Mouse (Mus musculus) lung, postnatal 0 days (tissue): ENCODE measurements around the gene Gm5751. TPM values are rescaled to one million over a fixed set of nuclear protein-coding genes. Genes with fewer than 3 reads are reported as not detected.
"Not testable (repeated sequence)": the region's sequence is repeated elsewhere in the genome, so short reads cannot be mapped to it uniquely, and the experiment has no call there.

ENCODE experiments used
- ATAC-seq: fragments of 200-750 bp; cut with Nextera tagmentation; 2 replicates; pipeline ENCODE4 v1.8.0; 2017; ENCODE audit warnings: moderate library complexity
- DNase-seq: peaks from one replicate; pipeline ENCODE4 v3.0.0-alpha.2; 2016; ENCODE audit warnings: low spot score
- H3K27ac ChIP-seq: fragments of 300-500 bp; sonication (generic); 2 replicates; pipeline ENCODE4 v1.5.1; 2014; ENCODE audit warnings: antibody characterized with exemption, mild to moderate bottlenecking, low read length, mixed read lengths
- H3K27me3 ChIP-seq: fragments of 300-500 bp; sonication (generic); replicated peaks from 2 replicates; pipeline ENCODE4 v1.6.1; 2014; ENCODE audit warnings: low read length, mixed read lengths; ENCODE audit not compliant: insufficient read depth
- H3K36me3 ChIP-seq: fragments of 300-500 bp; sonication (generic); 2 replicates; pipeline ENCODE4 v1.6.1; 2014; ENCODE audit warnings: low read length, mixed read lengths; ENCODE audit not compliant: insufficient read depth
- H3K4me1 ChIP-seq: fragments of 300-500 bp; sonication (generic); 2 replicates; pipeline ENCODE4 v1.6.1; 2014; ENCODE audit warnings: antibody characterized with exemption, low read depth, low read length, mixed read lengths; ENCODE audit not compliant: insufficient read depth
- H3K4me2 ChIP-seq: fragments of 300-500 bp; sonication (generic); replicated peaks from 2 replicates; pipeline ENCODE4 v1.6.1; 2014; ENCODE audit warnings: low read depth, mild to moderate bottlenecking, low read length, moderate library complexity, mixed read lengths
- H3K4me3 ChIP-seq: fragments of 300-500 bp; sonication (generic); 2 replicates; pipeline ENCODE4 v1.5.1; 2014; ENCODE audit warnings: low read depth, low read length
- H3K9ac ChIP-seq: fragments of 300-500 bp; sonication (generic); replicated peaks from 2 replicates; pipeline ENCODE4 v1.6.1; 2014; ENCODE audit warnings: low read depth, mild to moderate bottlenecking
- H3K9me3 ChIP-seq: fragments of 300-500 bp; sonication (generic); 2 replicates; pipeline ENCODE4 v1.6.1; 2016; ENCODE audit warnings: low read length, mixed read lengths
- CTCF ChIP-seq: IDR thresholded peaks from 2 replicates; pipeline ENCODE4 v1.5.1; 2016; ENCODE audit warnings: antibody characterized with exemption, mild to moderate bottlenecking
- EP300 ChIP-seq: IDR thresholded peaks from 2 replicates; pipeline ENCODE4 v1.6.1; 2016; ENCODE audit warnings: antibody characterized with exemption, mild to moderate bottlenecking, control low read depth
- WGBS: fragments of 180-500 bp; shearing (Covaris S2); extraction: QIAGEN DNeasy Blood & Tissue Kit; methylation state at CpG from one replicate; pipeline ENCODE4 v1.1.7; 2014; 5-methylcytosine and 5-hydroxymethylcytosine counted together
- polyA plus RNA-seq: library from polyadenylated mRNA; unstranded; fragments of >200 nt; fragmentation: Nextera tagmentation; extraction: Ambion mirVana; gene quantifications from 2 replicates; pipeline ENCODE4 v1.2.1, GENCODE M21; 2015

Gene Gm5751
- polyA plus RNA-seq, result not detected in 2 replicates

DNA sequence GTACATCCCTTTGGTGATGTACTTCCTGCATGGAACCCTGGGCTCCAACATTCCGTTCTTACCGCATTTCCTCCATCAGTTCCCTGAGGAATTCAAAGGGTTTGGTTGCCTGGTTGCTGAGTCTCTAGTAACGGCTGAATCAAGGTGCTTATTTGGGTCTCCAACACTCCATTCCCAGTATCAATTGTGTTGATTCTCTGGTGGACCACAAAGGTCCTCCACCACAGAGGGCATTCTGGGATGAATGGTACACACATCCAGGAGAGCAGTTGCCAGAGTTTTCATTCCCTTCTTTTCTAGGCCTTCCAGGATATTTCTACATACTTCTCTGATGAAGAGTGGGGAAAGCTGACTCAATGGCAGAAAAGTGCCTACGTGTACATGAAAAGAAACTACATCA lies at the start of gene Gm5751:
Gm5751 (plus strand) TSS at position 301 of the 400 bp plus-strand sequence.
- not testable (repeated sequence) for H3K9me3 ChIP-seq, ATAC-seq, H3K4me3 ChIP-seq, DNase-seq, H3K4me2 ChIP-seq, H3K36me3 ChIP-seq, H3K27ac ChIP-seq, H3K27me3 ChIP-seq, H3K9ac ChIP-seq, H3K4me1 ChIP-seq
- WGBS, result 97% methylated on average over 3 of the region's 4 CpGs

GRCm38 (mm10) chrX:8832043-8832442 lies 42.0 kb upstream of the Gm5751 start:
- no peaks in the 10 kb centered on the region for H3K4me1 ChIP-seq
- ATAC-seq (no peak), DNase-seq (no peak)
- H3K27ac ChIP-seq, result no peak overlapping the region
- TF ChIP-seq CTCF, result peak; percentile 68
- TF ChIP-seq EP300, result no peak
- H3K4me3 ChIP-seq, result no peak overlapping the region
- H3K27me3 ChIP-seq, result no peaks in the 10 kb centered on the region
- H3K9me3 ChIP-seq, result no peaks in the 10 kb centered on the region
- no peaks in the 10 kb centered on the region for H3K36me3 ChIP-seq
- no peak overlapping the region for H3K4me2 ChIP-seq
- H3K9ac ChIP-seq, result no peak overlapping the region

- 52% methylated on average over 1 of the region's 1 CpGs for whole genome bisulfite sequencing
These were observed 30.4 kb upstream of the Gm5751 start, which contains the start of gene Gm6592 for GRCm38 (mm10) chrX:8843694-8844093. Gene Gm6592 (plus strand): TSS chrX:8843994.

GRCm38 (mm10) chrX:8852486-8852885 lies 21.6 kb upstream of the Gm5751 start:
- TF ChIP-seq EP300 (no peak), CTCF (no peak)
- Histone ChIP-seq H3K9me3 (no peaks in the 10 kb centered on the region), H3K4me2 (no peak overlapping the region), H3K27ac (no peak overlapping the region), H3K9ac (no peak overlapping the region), H3K4me1 (no peaks in the 10 kb centered on the region), H3K4me3 (no peak overlapping the region), H3K36me3 (no peaks in the 10 kb centered on the region), H3K27me3 (no peaks in the 10 kb centered on the region)
- ATAC-seq (no peak), DNase-seq (no peak)
- WGBS, result 89% methylated on average over 10 of the region's 10 CpGs

More at GRCm38 (mm10) chrX:8843694-8844093, 30.4 kb upstream of the Gm5751 start, which contains the start of gene Gm6592:
- DNase-seq (no peak), ATAC-seq (no peak)
- no peaks in the 10 kb centered on the region for H3K4me1 ChIP-seq
- H3K9me3 ChIP-seq, result no peaks in the 10 kb centered on the region
- no peak for TF ChIP-seq CTCF
- no peak for TF ChIP-seq EP300
- no peak within 1 kb of the TSS for H3K27ac ChIP-seq
- no peak within 1 kb of the TSS for H3K4me2 ChIP-seq
- no peaks in the 10 kb centered on the region for H3K36me3 ChIP-seq
- no peak within 1 kb of the TSS for H3K4me3 ChIP-seq
- H3K9ac ChIP-seq, result no peak within 1 kb of the TSS
- H3K27me3 ChIP-seq, result no peaks in the 10 kb centered on the region

DNA sequence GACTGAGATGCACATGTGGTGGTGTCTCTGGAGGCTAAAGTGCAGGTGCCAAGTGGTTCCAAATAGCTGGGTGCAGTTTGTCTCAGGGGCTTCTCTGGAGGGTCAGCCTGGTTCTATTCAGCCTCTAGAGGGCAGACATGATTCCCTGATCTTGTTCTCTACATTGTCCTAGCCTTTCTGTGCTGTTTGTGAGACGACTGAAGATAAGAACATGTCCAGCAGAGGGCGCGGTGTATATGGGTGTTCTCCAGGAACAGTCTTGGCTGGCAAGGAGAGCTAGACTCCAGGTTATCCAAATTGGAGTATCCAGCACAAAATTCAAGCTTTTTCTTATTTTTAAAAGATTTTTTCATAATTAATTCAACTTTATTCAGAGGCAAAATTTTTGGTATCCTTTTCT lies 9.7 kb upstream of the Gm5751 start:
- ATAC-seq, H3K36me3 ChIP-seq, H3K4me3 ChIP-seq, H3K4me2 ChIP-seq, H3K27ac ChIP-seq, H3K4me1 ChIP-seq, H3K9me3 ChIP-seq, H3K27me3 ChIP-seq, H3K9ac ChIP-seq: not testable (repeated sequence)
- 5% methylated on average over 3 of the region's 3 CpGs for WGBS
- TF ChIP-seq CTCF, result peak; percentile 78
- peak; percentile 61 for DNase-seq

DNA sequence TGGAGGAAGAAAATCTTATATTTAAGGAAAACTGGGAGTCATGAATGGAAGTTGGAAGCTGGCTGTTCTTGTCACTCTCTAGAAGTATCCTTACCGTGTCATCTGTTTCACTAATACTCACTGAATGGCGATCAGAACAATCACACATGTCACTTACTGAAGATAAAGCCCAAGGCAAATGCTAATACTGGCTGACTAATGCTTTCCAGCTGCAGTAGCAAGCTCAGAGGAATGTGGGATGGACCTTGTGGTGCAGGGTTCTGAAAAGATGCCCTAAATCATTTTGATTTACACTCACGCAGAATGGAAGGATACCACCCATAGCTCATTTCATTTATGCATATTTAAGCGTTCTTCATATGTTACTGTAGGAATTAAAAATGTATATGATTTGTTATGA lies 10.3 kb downstream of the Gm5751 start:
- no peaks in the 10 kb centered on the region for H3K9me3 ChIP-seq
- ATAC-seq (no peak), DNase-seq (no peak)
- no peaks in the 10 kb centered on the region for H3K27me3 ChIP-seq
- 72% methylated on average over 4 of the region's 4 CpGs for WGBS
- no peak overlapping the region for H3K27ac ChIP-seq
- H3K36me3 ChIP-seq, result no peaks in the 10 kb centered on the region
- no peak overlapping the region for H3K9ac ChIP-seq
- no peak overlapping the region for H3K4me2 ChIP-seq
- no peak for TF ChIP-seq EP300
- TF ChIP-seq CTCF, result no peak
- H3K4me1 ChIP-seq, result no peaks in the 10 kb centered on the region
- H3K4me3 ChIP-seq, result no peak overlapping the region

DNA sequence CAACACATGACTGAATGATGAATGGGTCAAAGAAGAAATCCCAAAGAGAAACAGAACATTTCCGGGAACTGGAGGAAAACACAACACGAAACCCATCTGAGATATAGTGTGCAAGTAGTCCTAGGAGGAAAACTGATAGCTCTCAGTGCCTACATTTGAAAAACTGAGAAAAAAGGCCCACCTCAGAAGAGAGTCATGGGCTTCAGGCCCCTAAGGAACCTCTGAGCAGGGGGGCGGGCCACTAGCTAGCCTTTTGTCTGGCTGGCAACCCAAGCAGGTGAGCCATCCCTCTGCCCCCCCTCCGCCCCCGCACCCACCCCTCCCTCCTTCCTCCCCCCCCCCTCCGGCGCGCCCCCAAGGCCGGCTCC lies 17.9 kb downstream of the Gm5751 start:
- Histone ChIP-seq H3K27ac (no peak overlapping the region), H3K4me3 (peak overlapping the region; percentile 47), H3K36me3 (no peaks in the 10 kb centered on the region), H3K27me3 (no peaks in the 10 kb centered on the region), H3K4me2 (peak overlapping the region; percentile 65), H3K9me3 (no peaks in the 10 kb centered on the region), H3K4me1 (no peaks in the 10 kb centered on the region), H3K9ac (no peak overlapping the region)
- DNase-seq (no peak), ATAC-seq (no peak)
- 17% methylated on average over 3 of the region's 9 CpGs for WGBS
- TF ChIP-seq EP300 (no peak), CTCF (no peak)
